In genomic region chr19:37563763-37564162, GRCm38 (mm10) we compare ENCODE assay signal across 9 mouse cellular contexts. TPM values are rescaled to one million over a fixed set of nuclear protein-coding genes. Genes with fewer than 3 reads are reported as not detected.
DNase-seq lines count a peak whose midpoint lies in the region; ATAC-seq and TF ChIP-seq lines count a peak whose summit lies in the region.
"Had no signal": no experiment of that assay in that cellular context is flagged by ENCODE, and none has a peak within 500 bp of the region (broad histone marks: within the 10 kb centered on the region; RNA-seq: fewer than 3 reads in every experiment).

No protein-coding gene starts in this region.

- no peaks in the 10 kb centered on the region for H3K36me3 ChIP-seq in hindbrain, embryonic 14.5 days (replicated peaks; ENCODE audit: control insufficient read depth, insufficient read depth)
- H3K36me3 ChIP-seq in hindbrain, embryonic 16.5 days (ENCODE audit: control insufficient read depth, insufficient read depth, low read length), result no peaks in the 10 kb centered on the region
- H3K36me3 ChIP-seq in testis, adult 2 months (ENCODE audit: control insufficient read depth, insufficient read depth, low read length), result no peaks in the 10 kb centered on the region
- H3K36me3 ChIP-seq: embryonic facial prominence, embryonic 12.5 days had no signal

- no peak overlapping the region for H3K9ac ChIP-seq in hindbrain, embryonic 14.5 days
- H3K9ac ChIP-seq in hindbrain, embryonic 16.5 days (ENCODE audit: low read depth, low read length), result no peak overlapping the region
- H3K9ac ChIP-seq: embryonic facial prominence, embryonic 12.5 days had no signal

- H3K9me3 ChIP-seq in hindbrain, embryonic 14.5 days (ENCODE audit: control insufficient read depth, low read length), result no peaks in the 10 kb centered on the region
- H3K9me3 ChIP-seq in hindbrain, embryonic 16.5 days (ENCODE audit: control insufficient read depth, low read length), result no peaks in the 10 kb centered on the region
- H3K9me3 ChIP-seq: embryonic facial prominence, embryonic 12.5 days had no signal

- no peak overlapping the region for H3K27ac ChIP-seq in hindbrain, embryonic 14.5 days
- H3K27ac ChIP-seq in hindbrain, embryonic 16.5 days (ENCODE audit: low read depth, low read length), result no peak overlapping the region
- H3K27ac ChIP-seq in testis, adult 2 months (ENCODE audit: control insufficient read depth, insufficient read depth, low read depth, low read length), result no peak overlapping the region
- no peak overlapping the region for H3K27ac ChIP-seq in cerebellum, adult 2 months (ENCODE audit: insufficient read depth, low read length)
- H3K27ac ChIP-seq: embryonic facial prominence, embryonic 12.5 days had no signal

- 0 out of 2 replicates have a peak, but pooled peaks cover 6% of the 10 kb centered on the region for H3K4me1 ChIP-seq in hindbrain, embryonic 14.5 days (replicated peaks; ENCODE audit: control insufficient read depth, insufficient read depth, low read length)
- peaks cover 5% of the 10 kb centered on the region for H3K4me1 ChIP-seq in hindbrain, embryonic 16.5 days (ENCODE audit: control insufficient read depth, insufficient read depth, low read depth, low read length)
- H3K4me1 ChIP-seq in testis, adult 2 months (ENCODE audit: control insufficient read depth, insufficient read depth, low read length), result no peaks in the 10 kb centered on the region
- H3K4me1 ChIP-seq in cerebellum, adult 2 months (ENCODE audit: control insufficient read depth, insufficient read depth, low read length), result peaks cover 9% of the 10 kb centered on the region; the same call in 1 of the 2 replicates

- 33% methylated on average over 4 of the region's 4 CpGs for WGBS in hindbrain, embryonic 14.5 days
- 32% methylated on average over 4 of the region's 4 CpGs for WGBS in hindbrain, embryonic 16.5 days
- WGBS in cerebellum, adult 2 months, result 29% methylated on average over 4 of the region's 4 CpGs
- 23% methylated on average over 4 of the region's 4 CpGs for WGBS in large intestine, adult 2 months

- TF ChIP-seq CTCF in testis, adult 2 months (IDR thresholded peaks at IDR 0.05; ENCODE audit: control insufficient read depth, insufficient read depth, insufficient replicate concordance, low read depth, low read length), result peak; percentile 29; the same call in 1 of the 2 replicates
- peak; percentile 42; the same call in 1 of the 2 replicates for TF ChIP-seq CTCF in cerebellum, adult 2 months (IDR thresholded peaks at IDR 0.05; ENCODE audit: borderline replicate concordance, insufficient read depth, low read depth, low read length)

- no peak overlapping the region for H3K4me2 ChIP-seq in hindbrain, embryonic 14.5 days (replicated peaks)
- H3K4me2 ChIP-seq in hindbrain, embryonic 16.5 days (ENCODE audit: low read length), result no peak overlapping the region
- H3K4me2 ChIP-seq: embryonic facial prominence, embryonic 12.5 days had no signal

- no peaks in the 10 kb centered on the region for H3K27me3 ChIP-seq in hindbrain, embryonic 14.5 days (ENCODE audit: control insufficient read depth, insufficient read depth, low read length)
- H3K27me3 ChIP-seq in hindbrain, embryonic 16.5 days (replicated peaks; ENCODE audit: control insufficient read depth, insufficient read depth, low read length), result no peaks in the 10 kb centered on the region
- H3K27me3 ChIP-seq in testis, adult 2 months (ENCODE audit: control insufficient read depth, insufficient read depth, low read length), result no peaks in the 10 kb centered on the region
- H3K27me3 ChIP-seq in cerebellum, adult 2 months (ENCODE audit: control insufficient read depth, insufficient read depth, low read length), result no peaks in the 10 kb centered on the region
- H3K27me3 ChIP-seq: embryonic facial prominence, embryonic 12.5 days had no signal

- DNase-seq in hindbrain, embryonic 14.5 days (ENCODE audit: low spot score), result peak; percentile 72
- no peak for DNase-seq in testis, postnatal 10 days (ENCODE audit: low spot score)
- DNase-seq in cerebellum, adult 2 months, result peak in 1 of 2 experiments; percentile 52
- DNase-seq in large intestine, adult 2 months (ENCODE audit: low read depth, low spot score), result peak; percentile 52
- DNase-seq in thymus, postnatal 14 days, result peak; percentile 66
- no peak for DNase-seq in gastrocnemius, adult 8-10 months (ENCODE audit: low spot score in 2 of 2)

- TF ChIP-seq POLR2A in testis, adult 2 months (IDR thresholded peaks at IDR 0.05; ENCODE audit: control insufficient read depth, low read depth, low read length), result no peak
- no peak for TF ChIP-seq POLR2A in cerebellum, adult 2 months (IDR thresholded peaks at IDR 0.05; ENCODE audit: borderline replicate concordance, insufficient read depth, low read length)

- no peak overlapping the region for H3K4me3 ChIP-seq in hindbrain, embryonic 14.5 days (replicated peaks; ENCODE audit: low read length)
- H3K4me3 ChIP-seq in hindbrain, embryonic 16.5 days (ENCODE audit: low read length), result no peak overlapping the region
- no peak overlapping the region for H3K4me3 ChIP-seq in testis, adult 2 months (ENCODE audit: control insufficient read depth, low read depth, low read length)
- no peak overlapping the region for H3K4me3 ChIP-seq in cerebellum, adult 2 months (replicated peaks; ENCODE audit: insufficient read depth, low read depth, low read length)
- H3K4me3 ChIP-seq: embryonic facial prominence, embryonic 12.5 days had no signal

- no peak for ATAC-seq in hindbrain, embryonic 14.5 days (ENCODE audit: low FRiP score)
- ATAC-seq in hindbrain, embryonic 16.5 days, result no peak

RNA-seq across cellular contexts. Expression of gene Exoc6, which starts 13.5 kb away (rescaled TPM):
- 25.5 and 26.2 TPM in 2 replicates for polyA plus RNA-seq in hindbrain, embryonic 14.5 days (2014; fragmentation: Nextera tagmentation; extraction: Ambion mirVana)
- 21.7 and 22.5 TPM in 2 replicates for polyA plus RNA-seq in hindbrain, embryonic 16.5 days (2015; fragmentation: Nextera tagmentation; extraction: Ambion mirVana)
- polyA plus RNA-seq in testis, adult 2 months (2012; rRNA removed), result 2.4 and 3.3 TPM in 2 replicates
- 12.8 and 13.1 TPM in 2 replicates for polyA plus RNA-seq in cerebellum, adult 2 months (2012; rRNA removed)
- 7.7 and 8.7 TPM in 2 replicates for polyA plus RNA-seq in large intestine, adult 2 months (2012; rRNA removed)
- 10 to 100 TPM; 53.9 to 59.3 (median 55.6) TPM for total RNA-seq in gastrocnemius, adult 8-10 months (2022)

Comparison
In these comparisons a context has a peak if more than half of its experiments do, and no peak if none do; other contexts are left out.
1. DNase-seq: peak in hindbrain, embryonic 14.5 days (single experiment), large intestine, adult 2 months (single experiment) and thymus, postnatal 14 days (single experiment); none in testis, postnatal 10 days (single experiment) and gastrocnemius, adult 8-10 months (0 of 2).